Mouse (Mus musculus) Patski (cell line): ENCODE results near the gene 5031439G07Rik. TPM values are rescaled to one million over a fixed set of nuclear protein-coding genes. Genes with fewer than 3 reads are reported as not detected.

Experiments
- ATAC-seq: fragments of 100-300 bp; one replicate; pipeline ENCODE4 v1.8.0; 2021
- CTCF ChIA-PET: fragments of 350-600 bp; sonication (Branson Sonifier 250); formaldehyde crosslinking; loops from one replicate; lab custom pipeline; 2022; ENCODE audit warnings: inconsistent platforms; lab: Charles Lee
- POLR2A ChIA-PET: fragments of 350-600 bp; sonication (Branson Sonifier 250); formaldehyde crosslinking; loops from one replicate; lab custom pipeline; 2022; ENCODE audit warnings: antibody characterized with exemption, inconsistent platforms; lab: Charles Lee
- DNase-seq: peaks from one replicate; pipeline ENCODE4 v3.0.0-alpha.2; 2011; ENCODE audit warnings: low read depth, low spot score
- H3K27me3 ChIP-seq: fragments of 371-371 bp; one replicate; pipeline ENCODE4 v1.5.1; 2021
- CTCF ChIP-seq: fragments of 100-300 bp; IDR thresholded peaks from one replicate; pipeline ENCODE4 v1.5.1; 2021
- in situ Hi-C: fragments of 300-500 bp; cut with MboI; formaldehyde crosslinking; loops from 3 replicates; pipeline ENCODE4 v1.11.1; 2018; ENCODE audit warnings: low pct_unique_long_range_greater_than_20kb, mixed read lengths
- polyA plus RNA-seq: library from polyadenylated mRNA; unstranded; gene quantifications from one replicate; pipeline ENCODE4 v1.2.3, GENCODE M21; 2021

5031439G07Rik gene
- polyA plus RNA-seq, 1 experiment from 2014 or later = 85.7 TPM

GRCm38 (mm10) chr15:84981609-84982313, 6.6 kb downstream of the 5031439G07Rik start:
- ChIA-PET POLR2A (no interaction called here), CTCF (no interaction called here)
- no peaks in the 10 kb centered on the region for H3K27me3 ChIP-seq
- DNase-seq (no peak), ATAC-seq (peak; percentile 55)
- TF ChIP-seq CTCF = no peak
- in situ Hi-C loops = no loop called here

GRCm38 (mm10) chr15:84975729-84976128, 12.6 kb downstream of the 5031439G07Rik start:
- ATAC-seq (peak; percentile 97), DNase-seq (peak; percentile 92)
- TF ChIP-seq CTCF = no peak
- CTCF ChIA-PET = interaction anchor here (0.6 to 1.3 kb wide), 4 partner anchors 9 to 50 kb away, joined by 3 to 4 read pairs (median 4); no protein-coding TSS in a partner anchor
- in situ Hi-C loops = no loop called here
- POLR2A ChIA-PET = no interaction called here
- H3K27me3 ChIP-seq = no peaks in the 10 kb centered on the region

GRCm38 (mm10) chr15:84973544-84973871, 14.8 kb downstream of the 5031439G07Rik start:
- ChIA-PET CTCF (no interaction called here), POLR2A (no interaction called here)
- ATAC-seq = no peak
- in situ Hi-C loops = no loop called here
- no peak for TF ChIP-seq CTCF
- no peak for DNase-seq
- no peaks in the 10 kb centered on the region for H3K27me3 ChIP-seq

- no peak for DNase-seq
- POLR2A ChIA-PET = no interaction called here
- in situ Hi-C loops = no loop called here
- CTCF ChIA-PET = no interaction called here
- no peak for ATAC-seq
- no peaks in the 10 kb centered on the region for H3K27me3 ChIP-seq
- no peak for TF ChIP-seq CTCF
Observed at GRCm38 (mm10) chr15:84972860-84973543, 15.3 kb downstream of the 5031439G07Rik start.

GRCm38 (mm10) chr15:84968534-84968933, 19.8 kb downstream of the 5031439G07Rik start:
- DNase-seq = no peak
- CTCF ChIA-PET = interaction anchor here (0.7 kb wide), 1 partner anchor 43 kb away, joined by 3 read pairs; no protein-coding TSS in a partner anchor
- no peaks in the 10 kb centered on the region for H3K27me3 ChIP-seq
- POLR2A ChIA-PET = no interaction called here
- TF ChIP-seq CTCF = no peak
- in situ Hi-C loops = no loop called here
- no peak for ATAC-seq

- in situ Hi-C loops = no loop called here
- ChIA-PET POLR2A (no interaction called here), CTCF (interaction anchor here (0.7 kb wide), 1 partner anchor 35 kb away, joined by 3 read pairs; no protein-coding TSS in a partner anchor)
- no peaks in the 10 kb centered on the region for H3K27me3 ChIP-seq
- TF ChIP-seq CTCF = no peak
- ATAC-seq = no peak
- no peak for DNase-seq
Observed at GRCm38 (mm10) chr15:84965575-84966360, 22.6 kb downstream of the 5031439G07Rik start.

GRCm38 (mm10) chr15:84964771-84965170, 23.6 kb downstream of the 5031439G07Rik start:
- no peak for TF ChIP-seq CTCF
- no peak for DNase-seq
- in situ Hi-C loops = no loop called here
- no peaks in the 10 kb centered on the region for H3K27me3 ChIP-seq
- CTCF ChIA-PET = no interaction called here
- no peak for ATAC-seq
- POLR2A ChIA-PET = no interaction called here

GRCm38 (mm10) chr15:84962518-84962917, 25.8 kb downstream of the 5031439G07Rik start:
- no peaks in the 10 kb centered on the region for H3K27me3 ChIP-seq
- POLR2A ChIA-PET = interaction anchor here (0.6 kb wide), 1 partner anchor 26 kb away, joined by 3 read pairs; the partner anchor contains the start of gene 5031439G07Rik
- no peak for TF ChIP-seq CTCF
- no peak for ATAC-seq
- DNase-seq = no peak
- in situ Hi-C loops = no loop called here
- CTCF ChIA-PET = interaction anchor here (1.9 to 2.3 kb wide), 2 partner anchors 13 to 22 kb away, joined by 4 to 8 read pairs; no protein-coding TSS in a partner anchor

- POLR2A ChIA-PET = interaction anchor here (0.6 kb wide), 1 partner anchor 819 kb away, joined by 3 read pairs; no protein-coding TSS in a partner anchor
- in situ Hi-C loops = no loop called here
- no peak for DNase-seq
- CTCF ChIA-PET = interaction anchor here (0.6 to 0.9 kb wide), 2 partner anchors 18 to 25 kb away, joined by 3 read pairs; no protein-coding TSS in a partner anchor
- H3K27me3 ChIP-seq = no peaks in the 10 kb centered on the region
- TF ChIP-seq CTCF = no peak
- ATAC-seq = peak; percentile 48
Observed at GRCm38 (mm10) chr15:84960692-84961091, 27.7 kb downstream of the 5031439G07Rik start.

- TF ChIP-seq CTCF = no peak
- no peak for ATAC-seq
- in situ Hi-C loops = loop anchor here (5.0 kb wide), 1 partner anchor 37 kb away; no protein-coding TSS in a partner anchor
Observed at GRCm38 (mm10) chr15:84959891-84960290, 28.5 kb downstream of the 5031439G07Rik start.

More at GRCm38 (mm10) chr15:84959891-84960290, 28.5 kb downstream of the 5031439G07Rik start:
- ChIA-PET POLR2A (no interaction called here), CTCF (no interaction called here)
- no peaks in the 10 kb centered on the region for H3K27me3 ChIP-seq
- DNase-seq = no peak
